Comparison of ENCODE assay signal across 25 mouse cellular contexts in the genomic region with DNA sequence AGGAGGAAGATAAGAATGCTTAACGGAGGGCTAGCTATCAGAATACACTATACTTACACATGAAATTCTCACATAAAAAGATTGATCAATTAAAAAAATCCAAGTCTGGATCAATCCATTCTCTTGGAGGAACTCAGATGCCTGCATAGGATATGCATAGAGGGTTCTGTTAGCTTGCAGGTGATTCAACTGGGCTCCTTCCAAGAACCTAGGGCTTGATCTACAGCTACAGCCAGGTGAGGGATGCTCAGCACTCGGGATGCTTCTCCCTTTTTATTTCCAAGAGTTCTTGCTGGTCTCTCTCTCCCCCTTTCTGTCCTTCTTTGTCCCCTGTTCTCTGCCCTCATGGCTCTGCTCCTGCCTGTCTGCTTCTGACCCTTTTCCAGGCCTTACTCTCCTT.
"Had no signal": no experiment of that assay in that cellular context is flagged by ENCODE, and none has a peak within 500 bp of the region (broad histone marks: within the 10 kb centered on the region; RNA-seq: fewer than 3 reads in every experiment).

No protein-coding gene starts in this region.

- H3K4me1 ChIP-seq: heart, embryonic 13.5 days; heart, embryonic 15.5 days; hindbrain, embryonic 13.5 days; kidney, embryonic 15.5 days; limb, embryonic 13.5 days; limb, embryonic 15.5 days; liver, embryonic 12.5 days had no signal

- H3K27me3 ChIP-seq: heart, embryonic 13.5 days; heart, embryonic 15.5 days; hindbrain, embryonic 13.5 days; hindbrain, embryonic 15.5 days; kidney, embryonic 15.5 days; limb, embryonic 13.5 days; limb, embryonic 15.5 days; liver, embryonic 12.5 days had no signal

- H3K27ac ChIP-seq: heart, embryonic 13.5 days; heart, embryonic 15.5 days; hindbrain, embryonic 13.5 days; hindbrain, embryonic 15.5 days; hindbrain, postnatal 0 days; kidney, embryonic 15.5 days; kidney, postnatal 0 days; limb, embryonic 13.5 days; limb, embryonic 15.5 days; liver, embryonic 12.5 days; liver, embryonic 14.5 days had no signal

- DNase-seq: gastrocnemius, postnatal 14 days; gastrocnemius, postnatal 36 days; heart, adult 18-20 months; heart, postnatal 14 days; heart, postnatal 36 days; kidney, adult 11 months; kidney, adult 2 months; kidney, adult 9 months; kidney, postnatal 14 days; kidney, postnatal 36 days; layer of hippocampus, adult 9-11 months; layer of hippocampus, postnatal 36 days; left cerebral cortex, postnatal 4 days; lung, adult 18-20 months had no signal

- H3K4me3 ChIP-seq: heart, embryonic 13.5 days; heart, embryonic 15.5 days; hindbrain, embryonic 13.5 days; hindbrain, embryonic 15.5 days; kidney, embryonic 15.5 days; limb, embryonic 13.5 days; limb, embryonic 15.5 days; liver, embryonic 12.5 days had no signal
